Mouse (Mus musculus): ENCODE measurements at regions not wholly inside any gene's neighbourhood (a gene's known extent, or its start where the extent isn't known, plus 50 kb on each side); places are given as distances from the start of the nearest gene placed in this dataset.

- DNase-seq (ENCODE audit: low spot score) = no peak
Measured at GRCm38 (mm10) chr1:108649588-108650378, 1060.0 kb downstream of the Serpinb8 start.

- DNase-seq (ENCODE audit: low spot score) = peak; percentile 18
Measured at GRCm38 (mm10) chr1:108671026-108671425, 1081.2 kb downstream of the Serpinb8 start.

Data from lung, postnatal 25 days (tissue).